Comparison of ENCODE assay signal across 11 mouse cellular contexts in the genomic region with DNA sequence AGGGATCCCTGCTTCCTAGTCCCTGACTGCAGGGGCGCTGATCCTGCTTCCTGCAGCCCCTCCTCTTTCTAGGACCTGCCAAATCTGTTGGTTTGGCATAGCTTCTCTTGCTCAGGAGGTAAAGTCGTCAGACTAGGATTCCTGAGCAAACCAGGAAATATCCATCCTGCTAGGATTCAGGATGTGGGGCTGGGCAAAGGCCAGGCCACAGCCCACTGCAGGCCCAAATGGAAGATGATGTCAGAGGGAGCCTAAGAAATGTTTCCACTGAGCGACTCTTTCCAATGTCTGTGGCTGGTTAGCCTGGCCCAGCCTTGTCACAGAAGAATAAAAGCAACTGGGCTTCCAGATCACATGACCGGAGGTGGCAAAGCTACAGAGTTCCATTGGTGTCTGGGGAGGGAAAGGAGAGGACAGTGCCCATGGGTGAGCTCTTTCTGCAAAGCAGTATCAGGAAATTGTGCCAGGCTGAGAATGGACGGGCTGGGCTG. TPM values are rescaled to one million over a fixed set of nuclear protein-coding genes. Genes with fewer than 3 reads are reported as not detected.
A peak's percentile ranks its signal among the peaks of the same experiment; 100 is the strongest.
DNase-seq lines count a peak whose midpoint lies in the region; ATAC-seq and TF ChIP-seq lines count a peak whose summit lies in the region.
"Had no signal": no experiment of that assay in that cellular context is flagged by ENCODE, and none has a peak within 500 bp of the region (broad histone marks: within the 10 kb centered on the region; RNA-seq: fewer than 3 reads in every experiment).

No protein-coding gene starts in this region.

- 57% methylated on average over 5 of the region's 5 CpGs for WGBS in midbrain, postnatal 0 days

- no peaks in the 10 kb centered on the region for H3K4me1 ChIP-seq in midbrain, postnatal 0 days (ENCODE audit: insufficient read depth, low read length)

- H3K79me2 ChIP-seq in C2C12 (ENCODE audit: control insufficient read depth, insufficient read depth): no peaks in the 10 kb centered on the region

- H3K4me2 ChIP-seq in midbrain, postnatal 0 days (ENCODE audit: low read depth, low read length, poor library complexity, severe bottlenecking): no peak overlapping the region
- H3K4me2 ChIP-seq: neural tube, embryonic 12.5 days had no signal

- DNase-seq in adrenal gland, postnatal 36 days: peak; percentile 18 to 38
- DNase-seq in adrenal gland, postnatal 25 days: no peak
- DNase-seq in heart, adult 9 months (ENCODE audit: low spot score in 2 of 2): peak; percentile 63 to 81
- peak; percentile 34 to 46 for DNase-seq in kidney, postnatal 36 days
- no peak for DNase-seq in thymus, postnatal 14 days
- no peak for DNase-seq in right cerebral cortex, adult 18-20 months
- DNase-seq in midbrain, postnatal 0 days (ENCODE audit: low spot score): no peak
- DNase-seq: cerebellum, adult 2 months had no signal

- no peaks in the 10 kb centered on the region for H3K79me3 ChIP-seq in C2C12 (ENCODE audit: low read depth)

- H3K9me3 ChIP-seq in midbrain, postnatal 0 days (ENCODE audit: low read length): no peaks in the 10 kb centered on the region
- H3K9me3 ChIP-seq: neural tube, embryonic 12.5 days had no signal

- H3K36me3 ChIP-seq in C2C12 (ENCODE audit: control insufficient read depth, insufficient read depth): no peaks in the 10 kb centered on the region
- H3K36me3 ChIP-seq in midbrain, postnatal 0 days (ENCODE audit: insufficient read depth, low read length): no peaks in the 10 kb centered on the region
- H3K36me3 ChIP-seq: neural tube, embryonic 12.5 days had no signal

- no peak overlapping the region for H3K9ac ChIP-seq in midbrain, postnatal 0 days (replicated peaks; ENCODE audit: low read length, poor library complexity, severe bottlenecking)
- H3K9ac ChIP-seq: neural tube, embryonic 12.5 days had no signal

- H3K4me3 ChIP-seq in C2C12 (ENCODE audit: insufficient read depth, poor library complexity, severe bottlenecking): no peak overlapping the region
- no peak overlapping the region for H3K4me3 ChIP-seq in midbrain, postnatal 0 days (ENCODE audit: low read depth, low read length)
- H3K4me3 ChIP-seq: neural tube, embryonic 12.5 days had no signal

- peak overlapping the region; percentile 42 for H3ac ChIP-seq in C2C12 (ENCODE audit: control insufficient read depth, insufficient read length, low read depth)

- H3K27ac ChIP-seq in midbrain, postnatal 0 days (ENCODE audit: low read depth, low read length): no peak overlapping the region
- H3K27ac ChIP-seq: neural tube, embryonic 12.5 days had no signal

- ATAC-seq in midbrain, postnatal 0 days (ENCODE audit: low FRiP score): no peak

- H3K27me3 ChIP-seq in C2C12 (ENCODE audit: control insufficient read depth, insufficient read depth, insufficient read length): no peaks in the 10 kb centered on the region
- no peaks in the 10 kb centered on the region for H3K27me3 ChIP-seq in midbrain, postnatal 0 days (ENCODE audit: insufficient read depth, low read length)

- TF ChIP-seq CTCF in C2C12 (IDR thresholded peaks at IDR 0.05; ENCODE audit: control insufficient read depth, insufficient read depth, insufficient read length): no peak
- TF ChIP-seq CTCF in midbrain, postnatal 0 days (IDR thresholded peaks at IDR 0.05): no peak

TF ChIP-seq in C2C12, 6 proteins besides CTCF, POLR2A, EP300 and RAD21:
- TF ChIP-seq CEBPB (IDR thresholded peaks at IDR 0.05; ENCODE audit: low read depth) (no peak), FOSL1 (IDR thresholded peaks at IDR 0.05; ENCODE audit: insufficient read depth, low read length, poor library complexity, severe bottlenecking) (no peak), MYOD1 (IDR thresholded peaks at IDR 0.05; ENCODE audit: control insufficient read depth, insufficient read length, low read depth) (no peak), MYOG (IDR thresholded peaks at IDR 0.05; ENCODE audit: control insufficient read depth, extremely low read depth, insufficient read length) (no peak), USF1 (IDR thresholded peaks at IDR 0.05; ENCODE audit: low read depth) (peak; percentile 95), MAX (IDR thresholded peaks at IDR 0.05) (peak; percentile 48)

RNA-seq across cellular contexts. Expression of a gene that starts 7.0 kb away (rescaled TPM):
- total RNA-seq in adrenal gland, postnatal 36 days (2021): 1 to 10 TPM; 1.7 to 3.4 TPM
- total RNA-seq in adrenal gland, postnatal 25 days (2021): 0.57 and 1.5 TPM in 2 replicates
- 11.3 TPM for polyA plus RNA-seq in C2C12 (2012; fragmentation: generic; extraction: Trizol)
- 12.2 and 12.4 TPM in 2 replicates for total RNA-seq in midbrain, postnatal 0 days (2014; rRNA removed)
- 9.3 and 13.8 TPM in 2 replicates for polyA plus RNA-seq in midbrain, postnatal 0 days (2015; fragmentation: Nextera tagmentation; extraction: Ambion mirVana)

RNA-seq across cellular contexts. Expression of a gene that starts 29.7 kb away (rescaled TPM):
- total RNA-seq in adrenal gland, postnatal 36 days (2021): 10 to 100 TPM; 84.6 to 87.0 TPM
- total RNA-seq in adrenal gland, postnatal 25 days (2021): 112 TPM in 2 replicates
- 81.0 TPM for polyA plus RNA-seq in C2C12 (2012; fragmentation: generic; extraction: Trizol)
- total RNA-seq in midbrain, postnatal 0 days (2014; rRNA removed): 110 and 113 TPM in 2 replicates
- 156 and 157 TPM in 2 replicates for polyA plus RNA-seq in midbrain, postnatal 0 days (2015; fragmentation: Nextera tagmentation; extraction: Ambion mirVana)

RNA-seq across cellular contexts. Expression of a gene that starts 57.5 kb away (rescaled TPM):
- 10 to 100 TPM; 26.6 to 29.3 TPM for total RNA-seq in adrenal gland, postnatal 36 days (2021)
- total RNA-seq in adrenal gland, postnatal 25 days (2021): 32.7 and 34.1 TPM in 2 replicates
- 23.1 TPM for polyA plus RNA-seq in C2C12 (2012; fragmentation: generic; extraction: Trizol)
- total RNA-seq in midbrain, postnatal 0 days (2014; rRNA removed): 109 and 112 TPM in 2 replicates
- polyA plus RNA-seq in midbrain, postnatal 0 days (2015; fragmentation: Nextera tagmentation; extraction: Ambion mirVana): 35.2 and 35.7 TPM in 2 replicates

RNA-seq across cellular contexts. Expression of a gene that starts 57.7 kb away (rescaled TPM):
- total RNA-seq in adrenal gland, postnatal 36 days (2021): not detected
- total RNA-seq in adrenal gland, postnatal 25 days (2021): not detected in 2 replicates
- 0.04 TPM for polyA plus RNA-seq in C2C12 (2012; fragmentation: generic; extraction: Trizol)
- total RNA-seq in midbrain, postnatal 0 days (2014; rRNA removed): not detected in 2 replicates
- 0.14 and 0.15 TPM in 2 replicates for polyA plus RNA-seq in midbrain, postnatal 0 days (2015; fragmentation: Nextera tagmentation; extraction: Ambion mirVana)
- total RNA-seq: layer of hippocampus, adult 18-20 months had no signal
- polyA plus RNA-seq: neural tube, embryonic 12.5 days had no signal

Comparison
In these comparisons a context has a peak if more than half of its experiments do, and no peak if none do; other contexts are left out.
1. DNase-seq: peak in adrenal gland, postnatal 36 days (2 of 2), heart, adult 9 months (2 of 2) and kidney, postnatal 36 days (2 of 2); none in adrenal gland, postnatal 25 days (single experiment), thymus, postnatal 14 days (single experiment), right cerebral cortex, adult 18-20 months (single experiment) and midbrain, postnatal 0 days (single experiment).